Mouse (Mus musculus) CH12.LX (cell line): ENCODE data around the gene Fhl2. TPM values are rescaled to one million over a fixed set of nuclear protein-coding genes. Genes with fewer than 3 reads are reported as not detected.

Source experiments
- DNase-seq: peaks from one replicate; pipeline ENCODE4 v3.0.0-alpha.2; 2013; ENCODE audit errors: extremely low read depth
- H3K27ac ChIP-seq: 2 replicates; pipeline ENCODE4 v1.5.1; 2012; ENCODE audit warnings: low read depth, mild to moderate bottlenecking, control low read depth, moderate library complexity; ENCODE audit not compliant: insufficient read depth
- H3K27me3 ChIP-seq: replicated peaks from 2 replicates; pipeline ENCODE3; 2012; ENCODE audit warnings: inconsistent platforms
- H3K36me3 ChIP-seq, 2 experiments: replicated peaks in 1 of 2; 2 replicates each; pipeline versions ENCODE3 to v1.6.1; 2012; ENCODE audit warnings: inconsistent platforms in 1 of 2, low read length in 1 of 2, mild to moderate bottlenecking in 1 of 2, mixed read lengths in 1 of 2, moderate library complexity in 1 of 2; ENCODE audit not compliant: control insufficient read depth in 1 of 2, insufficient read depth in 1 of 2
- H3K4me1 ChIP-seq, 2 experiments: 2 replicates each; pipeline ENCODE4 v1.6.1; 2012; ENCODE audit warnings: inconsistent platforms in 1 of 2, moderate library complexity in 1 of 2; ENCODE audit not compliant: insufficient read depth in 2 of 2, control insufficient read depth in 1 of 2
- H3K4me2 ChIP-seq: 2 replicates; pipeline ENCODE4 v1.6.1; 2012; ENCODE audit warnings: low read depth, mild to moderate bottlenecking, control low read depth; ENCODE audit not compliant: poor library complexity, insufficient read depth, severe bottlenecking
- H3K4me3 ChIP-seq, 3 experiments: fragments of 150-350 bp in 1 of 3; sonication (generic) in 1 of 3; replicated peaks in 1 of 3; 2 replicates each; pipeline versions ENCODE3 to v1.5.1; 2011 to 2012; ENCODE audit warnings: low read depth in 2 of 3, low read length in 2 of 3, mild to moderate bottlenecking in 2 of 3, moderate library complexity in 2 of 3, control low read depth in 1 of 3, improper control_type of control experiment in 1 of 3, inconsistent platforms in 1 of 3, mixed read lengths in 1 of 3; ENCODE audit not compliant: poor library complexity in 1 of 3
- H3K79me2 ChIP-seq: replicated peaks from 2 replicates; pipeline ENCODE4 v1.6.1; 2012; ENCODE audit warnings: mild to moderate bottlenecking, moderate library complexity; ENCODE audit not compliant: control insufficient read depth, poor library complexity, insufficient read depth, severe bottlenecking; ENCODE audit errors: extremely low read depth
- H3K9ac ChIP-seq: 2 replicates; pipeline ENCODE4 v1.6.1; 2012; ENCODE audit warnings: low read depth, mild to moderate bottlenecking, control low read depth, moderate library complexity; ENCODE audit not compliant: insufficient read depth
- H3K9me3 ChIP-seq: replicated peaks from 2 replicates; pipeline ENCODE3; 2012; ENCODE audit warnings: low read length, inconsistent platforms, mixed read lengths
- BHLHE40 ChIP-seq: IDR thresholded peaks from 2 replicates; pipeline ENCODE4 v1.6.1; 2011; ENCODE audit warnings: mild to moderate bottlenecking, low read depth, low read length, improper control_type of control experiment
- CTCF ChIP-seq, 2 experiments: IDR thresholded peaks in 1 of 2; conservative IDR thresholded peaks in 1 of 2; 2 replicates each; pipeline ENCODE4 v1.5.1; 2011 to 2012; ENCODE audit warnings: low read depth in 2 of 2, low read length in 2 of 2, improper control_type of control experiment in 1 of 2, inconsistent platforms in 1 of 2, mild to moderate bottlenecking in 1 of 2, moderate library complexity in 1 of 2
- ETS1 ChIP-seq: conservative IDR thresholded peaks from 2 replicates; pipeline ENCODE4 v1.6.1; 2012; ENCODE audit warnings: low read depth, mild to moderate bottlenecking, inconsistent platforms, low read length, improper control_type of control experiment, moderate library complexity
- HCFC1 ChIP-seq: IDR thresholded peaks from 2 replicates; pipeline ENCODE4 v1.6.1; 2012; ENCODE audit warnings: low read depth, mild to moderate bottlenecking, inconsistent platforms, low read length, improper control_type of control experiment
- JUN ChIP-seq: IDR thresholded peaks from 2 replicates; pipeline ENCODE4 v1.6.1; 2011; ENCODE audit warnings: low read depth, mild to moderate bottlenecking, low read length, improper control_type of control experiment, moderate library complexity; ENCODE audit not compliant: insufficient read depth
- MAFK ChIP-seq: IDR thresholded peaks from 2 replicates; pipeline ENCODE4 v1.6.1; 2011; ENCODE audit warnings: low read length, improper control_type of control experiment; ENCODE audit not compliant: insufficient replicate concordance
- MXI1 ChIP-seq: IDR thresholded peaks from 2 replicates; pipeline ENCODE4 v1.6.1; 2011; ENCODE audit warnings: mild to moderate bottlenecking, low read depth, low read length, improper control_type of control experiment
- MYC ChIP-seq: IDR thresholded peaks from 2 replicates; pipeline ENCODE4 v1.6.1; 2011; ENCODE audit warnings: low read depth, mild to moderate bottlenecking, improper control_type of control experiment, low read length
- NRF1 ChIP-seq: IDR thresholded peaks from 2 replicates; pipeline ENCODE4 v1.6.1; 2014; ENCODE audit warnings: low read depth, mild to moderate bottlenecking, inconsistent platforms, low read length, improper control_type of control experiment, moderate library complexity
- PAX5 ChIP-seq: IDR thresholded peaks from 2 replicates; pipeline ENCODE4 v1.6.1; 2012; ENCODE audit warnings: low read length, inconsistent platforms, mixed read lengths
- RCOR1 ChIP-seq: conservative IDR thresholded peaks from 2 replicates; pipeline ENCODE4 v1.6.1; 2012; ENCODE audit warnings: low read depth, mild to moderate bottlenecking, inconsistent platforms, low read length, improper control_type of control experiment
- SIN3A ChIP-seq: IDR thresholded peaks from 2 replicates; pipeline ENCODE4 v1.6.1; 2012; ENCODE audit warnings: low read length, improper control_type of control experiment, inconsistent platforms
- SMC3 ChIP-seq: IDR thresholded peaks from 2 replicates; pipeline ENCODE4 v1.6.1; 2011; ENCODE audit warnings: low read depth, low read length, improper control_type of control experiment
- TBP ChIP-seq: conservative IDR thresholded peaks from 2 replicates; pipeline ENCODE4 v1.6.1; 2011; ENCODE audit warnings: low read depth, low read length, improper control_type of control experiment
- TCF12 ChIP-seq: IDR thresholded peaks from 2 replicates; pipeline ENCODE4 v1.6.1; 2014; ENCODE audit warnings: low read depth, mild to moderate bottlenecking, inconsistent platforms, low read length, improper control_type of control experiment
- UBTF ChIP-seq: IDR thresholded peaks from 2 replicates; pipeline ENCODE4 v1.6.1; 2012; ENCODE audit warnings: low read depth, mild to moderate bottlenecking, inconsistent platforms, low read length, improper control_type of control experiment, moderate library complexity
- USF2 ChIP-seq: conservative IDR thresholded peaks from 2 replicates; pipeline ENCODE4 v1.6.1; 2011; ENCODE audit warnings: low read depth, low read length, improper control_type of control experiment
- ZNF384 ChIP-seq: IDR thresholded peaks from 2 replicates; pipeline ENCODE4 v1.6.1; 2012; ENCODE audit warnings: low read depth, low read length, improper control_type of control experiment, inconsistent platforms
- dilution Hi-C: fragments of 300-500 bp; cut with MboI; formaldehyde crosslinking; loops from 2 replicates; pipeline ENCODE4 v1.14.3; 2020; ENCODE audit warnings: low sequenced_read_pairs; ENCODE audit not compliant: extremely low pct_unique_long_range_greater_than_20kb, extremely low pct_ligation_motif_present
- in situ Hi-C: fragments of 300-500 bp; cut with MboI; formaldehyde crosslinking; loops from 3 replicates; pipeline ENCODE4 v1.14.3; 2019; ENCODE audit warnings: low sequenced_read_pairs, low pct_ligation_motif_present, low pct_unique_long_range_greater_than_20kb, mixed read lengths
- polyA plus RNA-seq: library from polyadenylated mRNA; unstranded; fragments of >175 nt; gene quantifications from 2 replicates; pipeline ENCODE4 v1.2.1, GENCODE M21; 2012; ENCODE audit warnings: low read depth; ENCODE audit not compliant: insufficient read length
- total RNA-seq, 2 experiments: library from RNA; depleted of rRNA; stranded (reverse); fragments of 300-350 nt in 1 of 2; fragments of >200 nt in 1 of 2; gene quantifications; 2 replicates each; pipeline ENCODE4 v1.2.3; 2012 to 2014

Gene Fhl2
- total RNA-seq (2012; rRNA removed), result 0.21 TPM in 1 of 2 replicates, not detected in the other
- total RNA-seq (2014; rRNA removed), result 0.13 TPM in 1 of 2 replicates, not detected in the other
- 0.14 TPM in 1 of 2 replicates, not detected in the other for polyA plus RNA-seq

- Histone ChIP-seq H3K4me2 (no peak within 1 kb of the TSS), H3K9ac (no peak within 1 kb of the TSS), H3K27me3 (no peaks in the 10 kb centered on the region), H3K36me3 (no peaks in the 10 kb centered on the region), H3K9me3 (peaks cover 3% of the 10 kb centered on the region), H3K27ac (no peak within 1 kb of the TSS), H3K4me1 (no peaks in the 10 kb centered on the region), H3K4me3 (no peak within 1 kb of the TSS), H3K79me2 (no peaks in the 10 kb centered on the region)
- DNase-seq, result no peak
- in situ Hi-C loops (no loop called here), dilution Hi-C loops (no loop called here)
- TF ChIP-seq SMC3 (no peak), JUN (no peak), USF2 (no peak), UBTF (no peak), RCOR1 (no peak), MAFK (no peak), TCF12 (no peak), ETS1 (no peak), PAX5 (no peak), BHLHE40 (no peak), MXI1 (no peak), HCFC1 (no peak), NRF1 (no peak), ZNF384 (no peak), SIN3A (no peak)
These were observed at the start of gene Fhl2 for GRCm38 (mm10) chr1:43196661-43197241. Fhl2 (minus strand) TSS chr1:43196984.

- Histone ChIP-seq H3K4me1 (peaks cover 0 to 9% of the 10 kb centered on the region in 2 experiments; a peak in 2 of 4 replicates), H3K9ac (no peak overlapping the region), H3K4me2 (no peak overlapping the region), H3K27ac (no peak overlapping the region), H3K9me3 (no peaks in the 10 kb centered on the region), H3K79me2 (no peaks in the 10 kb centered on the region), H3K4me3 (no peak overlapping the region), H3K27me3 (no peaks in the 10 kb centered on the region), H3K36me3 (no peaks in the 10 kb centered on the region)
- no peak for DNase-seq
- dilution Hi-C loops (no loop called here), in situ Hi-C loops (no loop called here)
- no peak for TF ChIP-seq CTCF (conservative IDR thresholded peaks at IDR 0.05 in 1 of 2, IDR thresholded peaks at IDR 0.05 in 1 of 2; ENCODE audit: low read depth in 2 of 2, low read length in 2 of 2)
- no peak for TF ChIP-seq TBP
- TF ChIP-seq USF2, result no peak
- no peak for TF ChIP-seq JUN
- no peak for TF ChIP-seq MYC
- TF ChIP-seq MAFK, result no peak
- TF ChIP-seq SMC3, result no peak
- no peak for TF ChIP-seq HCFC1
- no peak for TF ChIP-seq UBTF
These were observed 48.2 kb upstream of the Fhl2 start for GRCm38 (mm10) chr1:43245014-43245413.
